Mouse (Mus musculus) limb, embryonic 14.5 days (tissue): ENCODE data around the gene Gm4737. TPM values are rescaled to one million over a fixed set of nuclear protein-coding genes. Genes with fewer than 3 reads are reported as not detected.

Experiments
- ATAC-seq: fragments of 200-750 bp; cut with Nextera tagmentation; 2 replicates; pipeline ENCODE4 v1.8.0; 2017; ENCODE audit warnings: low read depth, moderate number of reproducible peaks, moderate TSS enrichment; ENCODE audit not compliant: low FRiP score
- DNase-seq: peaks from one replicate; pipeline ENCODE4 v3.0.0-alpha.2; 2015; ENCODE audit warnings: low spot score
- H3K27ac ChIP-seq: fragments of 300-500 bp; sonication (generic); replicated peaks from 2 replicates; pipeline ENCODE4 v1.5.1; 2014; ENCODE audit warnings: low read depth, mild to moderate bottlenecking, low read length, moderate library complexity, mixed read lengths
- H3K27me3 ChIP-seq: fragments of 300-500 bp; sonication (generic); 2 replicates; pipeline ENCODE4 v1.6.1; 2014; ENCODE audit warnings: low read length, mixed read lengths; ENCODE audit not compliant: control insufficient read depth, insufficient read depth
- H3K36me3 ChIP-seq: fragments of 300-500 bp; sonication (generic); 2 replicates; pipeline ENCODE4 v1.6.1; 2014; ENCODE audit warnings: mild to moderate bottlenecking, low read length, moderate library complexity, mixed read lengths; ENCODE audit not compliant: control insufficient read depth, insufficient read depth
- H3K4me1 ChIP-seq: fragments of 300-500 bp; sonication (generic); 2 replicates; pipeline ENCODE4 v1.6.1; 2014; ENCODE audit warnings: antibody characterized with exemption, low read length, mixed read lengths; ENCODE audit not compliant: control insufficient read depth, insufficient read depth
- H3K4me2 ChIP-seq: fragments of 300-500 bp; sonication (generic); replicated peaks from 2 replicates; pipeline ENCODE4 v1.6.1; 2014; ENCODE audit warnings: low read depth, mild to moderate bottlenecking, low read length, moderate library complexity; ENCODE audit not compliant: severe bottlenecking
- H3K4me3 ChIP-seq: fragments of 300-500 bp; sonication (generic); replicated peaks from 2 replicates; pipeline ENCODE4 v1.5.1; 2014; ENCODE audit warnings: low read length
- H3K9ac ChIP-seq: fragments of 300-500 bp; sonication (generic); 2 replicates; pipeline ENCODE4 v1.6.1; 2014; ENCODE audit warnings: mild to moderate bottlenecking, low read depth, low read length, moderate library complexity; ENCODE audit not compliant: severe bottlenecking
- H3K9me3 ChIP-seq: fragments of 300-500 bp; sonication (generic); 2 replicates; pipeline ENCODE4 v1.6.1; 2016; ENCODE audit warnings: low read length; ENCODE audit not compliant: control insufficient read depth
- POLR2A ChIP-seq: fragments of 200-500 bp; IDR thresholded peaks from 2 replicates; pipeline ENCODE4 v1.8.0; 2012; ENCODE audit warnings: inconsistent platforms, mild to moderate bottlenecking, moderate library complexity, borderline replicate concordance; ENCODE audit not compliant: insufficient read depth, insufficient read length; ENCODE audit errors: extremely low read depth
- WGBS: fragments of 180-500 bp; shearing (Covaris S2); extraction: QIAGEN DNeasy Blood & Tissue Kit; methylation state at CpG from one replicate; pipeline ENCODE4 v1.1.7; 2014; 5-methylcytosine and 5-hydroxymethylcytosine counted together
- polyA plus RNA-seq, 2 experiments: library from polyadenylated mRNA; depleted of rRNA in 1 of 2; stranded (reverse) in 1 of 2; unstranded in 1 of 2; fragments of >200 nt; fragmentation: Nextera tagmentation in 1 of 2; extraction: Ambion mirVana in 1 of 2; gene quantifications; 2 replicates each; pipeline versions ENCODE4 v1.2.1 to v1.2.3; 2012 to 2014

Gene Gm4737
- polyA plus RNA-seq, 2 experiments, result 5.2 to 7.5 TPM

DNA sequence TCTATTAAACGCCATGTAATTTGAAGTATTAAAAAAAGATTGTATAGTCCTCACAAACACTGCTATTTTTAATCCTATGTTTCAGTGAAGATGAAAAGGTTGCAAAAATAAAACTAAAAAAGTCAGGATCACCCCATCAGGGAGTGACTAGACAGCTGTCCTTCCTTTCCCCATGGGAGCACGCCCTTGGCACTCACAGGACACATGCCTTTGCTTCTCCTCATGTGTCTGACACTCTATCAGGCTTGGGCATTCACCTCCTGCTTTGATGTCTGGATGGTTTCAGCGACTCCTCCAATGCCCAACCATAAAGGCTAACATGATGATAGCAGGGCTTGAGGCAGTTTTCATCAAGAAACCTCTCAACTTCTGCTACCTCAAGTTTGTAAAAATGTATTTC lies 12.1 kb upstream of the Gm4737 start:
- ATAC-seq, result no peak

DNA sequence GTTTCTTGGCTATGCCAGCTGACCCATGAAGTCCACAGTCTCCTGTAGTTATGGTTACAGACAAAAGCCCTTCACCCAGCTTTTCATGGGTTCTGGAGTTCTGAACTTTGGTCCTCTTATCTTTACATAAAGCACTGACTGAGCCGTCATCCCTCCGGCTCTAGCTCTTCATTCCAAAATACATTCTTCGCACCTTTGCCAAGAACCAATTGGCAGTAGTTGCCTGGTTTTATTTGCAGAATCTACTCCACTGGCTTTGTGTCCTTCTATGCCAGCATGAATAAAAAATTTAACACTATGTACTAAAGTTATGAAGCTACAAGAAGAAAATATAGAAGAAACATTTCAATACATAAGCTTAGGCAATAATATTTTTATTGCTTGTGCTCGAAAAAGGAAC lies 10.4 kb upstream of the Gm4737 start:
- no peaks in the 10 kb centered on the region for H3K36me3 ChIP-seq
- no peaks in the 10 kb centered on the region for H3K9me3 ChIP-seq
- DNase-seq (no peak), ATAC-seq (no peak)
- no peak overlapping the region for H3K4me2 ChIP-seq
- 81% methylated on average over 4 of the region's 4 CpGs for WGBS
- no peaks in the 10 kb centered on the region for H3K4me1 ChIP-seq
- H3K27ac ChIP-seq, result no peak overlapping the region
- no peak for TF ChIP-seq POLR2A
- no peak overlapping the region for H3K9ac ChIP-seq
- H3K27me3 ChIP-seq, result no peaks in the 10 kb centered on the region
- H3K4me3 ChIP-seq, result no peak overlapping the region

More for the DNA sequence above, 12.1 kb upstream of the Gm4737 start:
- no peak overlapping the region for H3K9ac ChIP-seq
- DNase-seq, result no peak
- H3K27me3 ChIP-seq, result no peaks in the 10 kb centered on the region
- H3K9me3 ChIP-seq, result no peaks in the 10 kb centered on the region
- no peak overlapping the region for H3K4me3 ChIP-seq
- no peaks in the 10 kb centered on the region for H3K36me3 ChIP-seq
- 67% methylated on average over 3 of the region's 3 CpGs for WGBS
- no peak overlapping the region for H3K4me2 ChIP-seq
- no peak for TF ChIP-seq POLR2A
- H3K4me1 ChIP-seq, result no peaks in the 10 kb centered on the region
- no peak overlapping the region for H3K27ac ChIP-seq

DNA sequence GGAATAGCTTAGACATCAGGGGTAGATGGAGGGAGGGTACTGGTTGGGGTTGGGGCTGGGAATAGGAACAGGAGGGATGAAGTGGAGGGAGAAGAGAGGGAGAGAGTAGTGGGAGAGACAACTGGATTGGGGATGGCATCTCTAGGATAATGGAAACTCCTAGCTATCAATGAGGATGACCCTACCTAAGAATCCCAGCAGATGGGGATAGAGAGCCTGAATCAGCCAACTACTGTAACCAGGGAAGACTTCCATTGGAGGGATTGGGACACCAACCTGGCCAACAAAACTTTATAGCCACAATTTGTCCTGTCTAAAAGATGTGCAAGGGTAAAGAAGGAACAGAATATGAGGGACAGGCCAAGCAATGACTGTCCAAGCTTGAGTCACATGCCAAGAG lies 3.7 kb downstream of the Gm4737 start:
- H3K4me1 ChIP-seq, result no peaks in the 10 kb centered on the region
- H3K27me3 ChIP-seq, result no peaks in the 10 kb centered on the region
- H3K36me3 ChIP-seq, result no peaks in the 10 kb centered on the region
- H3K27ac ChIP-seq, result no peak overlapping the region
- no peak for TF ChIP-seq POLR2A
- H3K4me3 ChIP-seq, result no peak overlapping the region
- H3K9ac ChIP-seq, result no peak overlapping the region
- DNase-seq (no peak), ATAC-seq (no peak)
- H3K9me3 ChIP-seq, result no peaks in the 10 kb centered on the region
- H3K4me2 ChIP-seq, result no peak overlapping the region

DNA sequence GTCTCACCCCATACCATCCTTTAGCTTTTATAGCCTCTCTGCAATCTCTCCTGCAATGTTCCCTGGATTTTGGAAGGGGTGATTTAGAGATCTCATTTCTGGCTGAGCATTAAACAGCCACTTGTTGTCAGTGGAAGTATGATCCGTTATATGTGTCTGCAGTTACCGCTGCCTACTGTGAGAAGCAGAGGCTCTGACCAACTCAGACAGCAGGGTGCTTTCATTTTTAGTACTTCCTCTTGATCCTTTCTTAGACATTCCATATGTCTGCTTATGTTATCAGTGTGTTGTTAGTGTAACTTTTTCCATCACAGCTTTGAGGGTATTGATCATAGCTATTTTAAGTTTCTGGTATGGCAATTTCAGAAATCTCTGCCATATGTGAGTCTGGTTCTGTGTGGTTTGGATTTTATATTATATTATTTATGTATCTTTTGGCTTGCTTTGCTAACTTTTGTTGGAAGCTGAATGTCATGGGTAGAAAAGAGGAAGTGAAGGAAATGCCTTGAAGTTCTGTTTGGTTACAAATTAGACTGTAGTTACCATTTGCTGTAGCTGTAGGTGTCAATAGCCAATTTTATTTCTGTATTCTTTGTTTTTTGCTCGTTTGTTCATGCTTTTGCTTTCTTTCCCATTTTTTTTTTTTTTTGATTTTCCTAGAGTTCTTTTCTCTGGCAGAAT lies 6.1 kb downstream of the Gm4737 start:
- Histone ChIP-seq H3K4me2 (no peak overlapping the region), H3K27me3 (no peaks in the 10 kb centered on the region), H3K36me3 (no peaks in the 10 kb centered on the region), H3K27ac (no peak overlapping the region), H3K9ac (no peak overlapping the region), H3K4me3 (no peak overlapping the region), H3K4me1 (no peaks in the 10 kb centered on the region), H3K9me3 (no peaks in the 10 kb centered on the region)
- no peak for ATAC-seq
- no peak for TF ChIP-seq POLR2A
- no peak for DNase-seq
- WGBS, result 57% methylated on average over 3 of the region's 3 CpGs

DNA sequence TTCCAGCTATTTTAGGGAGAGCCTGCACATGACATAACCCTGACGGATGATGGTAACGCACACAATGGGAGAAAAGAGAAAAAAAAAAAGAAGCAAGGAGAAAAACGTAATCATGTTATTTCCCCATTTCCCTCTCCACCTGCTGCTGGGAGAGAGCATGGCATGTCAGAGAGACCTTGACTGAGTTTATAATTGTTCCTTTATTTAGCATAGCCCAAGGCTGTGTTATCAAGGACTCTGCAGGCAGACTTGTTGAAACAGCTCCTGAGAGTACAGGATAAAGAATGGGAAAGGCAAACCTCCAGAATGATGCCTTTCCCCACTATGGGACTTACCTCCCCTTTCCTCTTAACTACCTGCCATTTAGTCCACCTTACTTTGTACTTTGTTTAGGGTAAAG lies 7.9 kb downstream of the Gm4737 start:
- Histone ChIP-seq H3K27me3 (no peaks in the 10 kb centered on the region), H3K4me1 (no peaks in the 10 kb centered on the region), H3K27ac (no peak overlapping the region), H3K36me3 (no peaks in the 10 kb centered on the region), H3K4me2 (no peak overlapping the region), H3K9me3 (no peaks in the 10 kb centered on the region), H3K4me3 (no peak overlapping the region), H3K9ac (no peak overlapping the region)
- TF ChIP-seq POLR2A, result no peak
- ATAC-seq, result no peak
- no peak for DNase-seq
- WGBS, result 74% methylated on average over 3 of the region's 3 CpGs

DNA sequence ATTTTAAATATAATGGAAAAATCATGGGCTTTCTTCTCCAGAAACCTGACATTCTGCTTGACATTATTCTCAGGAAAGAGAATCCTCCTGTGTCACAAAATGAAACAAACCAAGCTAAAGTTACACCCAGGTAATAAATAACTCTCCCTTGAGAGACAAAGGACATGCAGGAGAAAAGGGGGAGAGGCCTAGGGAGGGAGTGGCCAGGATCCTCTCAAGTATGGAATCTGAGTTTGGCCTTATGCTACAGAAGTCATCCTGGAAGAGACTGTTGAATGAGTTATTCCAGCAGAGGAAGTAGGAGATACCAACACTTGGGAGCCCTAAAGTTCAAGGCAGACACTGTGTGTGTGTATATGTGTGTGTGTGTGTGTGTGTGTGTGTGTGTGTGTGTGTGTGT lies 32.6 kb downstream of the Gm4737 start:
- Histone ChIP-seq H3K36me3 (no peaks in the 10 kb centered on the region), H3K27me3 (no peaks in the 10 kb centered on the region), H3K4me1 (no peaks in the 10 kb centered on the region), H3K27ac (no peak overlapping the region), H3K9me3 (no peaks in the 10 kb centered on the region), H3K4me2 (no peak overlapping the region), H3K4me3 (no peak overlapping the region), H3K9ac (no peak overlapping the region)
- TF ChIP-seq POLR2A, result no peak
- ATAC-seq (no peak), DNase-seq (no peak)
